Mouse (Mus musculus) ES-CJ7 (cell line): Measurements from ENCODE around the gene Slc41a3.
"Not testable (repeated sequence)": the region's sequence is repeated elsewhere in the genome, so short reads cannot be mapped to it uniquely, and the experiment has no call there.

Source experiments
- DNase-seq: peaks from one replicate; pipeline ENCODE4 v3.0.0; 2011; ENCODE audit warnings: low read depth, low spot score

The Slc41a3 gene

GRCm38 (mm10) chr6:90623456-90623836 lies 18.9 kb downstream of the Slc41a3 start:
- DNase-seq: no peak

GRCm38 (mm10) chr6:90624184-90624583 lies 19.7 kb downstream of the Slc41a3 start:
- DNase-seq: no peak

- DNase-seq: no peak
Measured at GRCm38 (mm10) chr6:90624733-90625132, 20.2 kb downstream of the Slc41a3 start.

GRCm38 (mm10) chr6:90625207-90625994 lies 20.9 kb downstream of the Slc41a3 start:
- peak; percentile 22 for DNase-seq

GRCm38 (mm10) chr6:90627556-90627955 lies 23.0 kb downstream of the Slc41a3 start:
- DNase-seq: no peak

- peak; percentile 57 for DNase-seq
Measured at GRCm38 (mm10) chr6:90629506-90629905, 25.0 kb downstream of the Slc41a3 start.

GRCm38 (mm10) chr6:90630427-90630826 lies 25.9 kb downstream of the Slc41a3 start:
- DNase-seq: no peak

GRCm38 (mm10) chr6:90632526-90632925 lies 28.0 kb downstream of the Slc41a3 start:
- peak; percentile 36 for DNase-seq

GRCm38 (mm10) chr6:90635081-90635480 lies 30.6 kb downstream of the Slc41a3 start:
- DNase-seq: peak; percentile 74

- peak; percentile 75 for DNase-seq
Measured at GRCm38 (mm10) chr6:90635611-90636010, 31.1 kb downstream of the Slc41a3 start.

- no peak for DNase-seq
Measured at GRCm38 (mm10) chr6:90643057-90643456, 38.5 kb downstream of the Slc41a3 start.

GRCm38 (mm10) chr6:90644965-90645364 lies 40.4 kb downstream of the Slc41a3 start:
- no peak for DNase-seq

GRCm38 (mm10) chr6:90648391-90648790 lies 43.9 kb downstream of the Slc41a3 start:
- DNase-seq: peak; percentile 53

GRCm38 (mm10) chr6:90649279-90649678 lies 44.8 kb downstream of the Slc41a3 start:
- DNase-seq: no peak

GRCm38 (mm10) chr6:90650634-90651033 lies 46.1 kb downstream of the Slc41a3 start:
- no peak for DNase-seq

GRCm38 (mm10) chr6:90653736-90654135 lies 49.2 kb downstream of the Slc41a3 start:
- DNase-seq: peak; percentile 48

GRCm38 (mm10) chr6:90656344-90656850 lies 51.9 kb downstream of the Slc41a3 start:
- not testable (repeated sequence) for DNase-seq

GRCm38 (mm10) chr6:90659913-90660312 lies 55.4 kb downstream of the Slc41a3 start:
- no peak for DNase-seq

GRCm38 (mm10) chr6:90660398-90661028 lies 56.0 kb downstream of the Slc41a3 start:
- no peak for DNase-seq

GRCm38 (mm10) chr6:90661029-90661399 lies 56.5 kb downstream of the Slc41a3 start:
- peak; percentile 66 for DNase-seq

- no peak for DNase-seq
Measured at GRCm38 (mm10) chr6:90662148-90662547, 57.6 kb downstream of the Slc41a3 start.

- no peak for DNase-seq
Measured at GRCm38 (mm10) chr6:90663736-90664135, 59.2 kb downstream of the Slc41a3 start.

- no peak for DNase-seq
Measured at GRCm38 (mm10) chr6:90668693-90669092, 64.2 kb downstream of the Slc41a3 start.
